Mouse (Mus musculus): ENCODE data around the gene Fam216a. TPM values are rescaled to one million over a fixed set of nuclear protein-coding genes. Genes with fewer than 3 reads are reported as not detected.
A peak's percentile ranks its signal among the peaks of the same experiment; 100 is the strongest.

Fam216a gene
- polyA plus RNA-seq, 1 experiment from 2014 or later = 119 TPM

GRCm38 (mm10) chr5:122393887-122394286 lies 21.7 kb upstream of the Fam216a start:
- Histone ChIP-seq H3K27me3 (ENCODE audit: control insufficient read depth, insufficient read depth, low read length) (no peaks in the 10 kb centered on the region), H3K4me2 (replicated peaks; ENCODE audit: low read depth, low read length) (no peak overlapping the region), H3K4me3 (ENCODE audit: low read depth, low read length) (no peak overlapping the region), H3K36me3 (ENCODE audit: control insufficient read depth, insufficient read depth, low read length) (no peaks in the 10 kb centered on the region), H3K9me3 (ENCODE audit: control insufficient read depth, low read length) (no peaks in the 10 kb centered on the region), H3K4me1 (replicated peaks; ENCODE audit: control insufficient read depth, insufficient read depth, low read length) (peaks cover 4% of the 10 kb centered on the region; the same call in 1 of the 2 replicates), H3K27ac (ENCODE audit: low read depth, low read length) (no peak overlapping the region), H3K9ac (ENCODE audit: low read depth, low read length) (no peak overlapping the region)
- 50% methylated on average over 2 of the region's 2 CpGs for WGBS
- ATAC-seq (ENCODE audit: low FRiP score) (no peak), DNase-seq (ENCODE audit: low spot score) (peak; percentile 85)

- H3K27ac ChIP-seq (ENCODE audit: low read depth, low read length) = no peak overlapping the region
- 0 out of 2 replicates have a peak, but pooled peaks have one; percentile 43 for ATAC-seq (ENCODE audit: low FRiP score)
- 16% methylated on average over 19 of the region's 19 CpGs for WGBS
- H3K4me3 ChIP-seq (ENCODE audit: low read depth, low read length) = peak overlapping the region; percentile 83
- H3K36me3 ChIP-seq (ENCODE audit: control insufficient read depth, insufficient read depth, low read length) = no peaks in the 10 kb centered on the region
- peak; percentile 29 for DNase-seq (ENCODE audit: low spot score)
- no peaks in the 10 kb centered on the region for H3K27me3 ChIP-seq (ENCODE audit: control insufficient read depth, insufficient read depth, low read length)
- no peaks in the 10 kb centered on the region for H3K9me3 ChIP-seq (ENCODE audit: control insufficient read depth, low read length)
- H3K4me2 ChIP-seq (replicated peaks; ENCODE audit: low read depth, low read length) = peak overlapping the region; percentile 91
- peaks cover 4% of the 10 kb centered on the region; the same call in 1 of the 2 replicates for H3K4me1 ChIP-seq (replicated peaks; ENCODE audit: control insufficient read depth, insufficient read depth, low read length)
- peak overlapping the region; percentile 86 for H3K9ac ChIP-seq (ENCODE audit: low read depth, low read length)
These were observed 20.3 kb upstream of the Fam216a start for GRCm38 (mm10) chr5:122392227-122393004.

DNA sequence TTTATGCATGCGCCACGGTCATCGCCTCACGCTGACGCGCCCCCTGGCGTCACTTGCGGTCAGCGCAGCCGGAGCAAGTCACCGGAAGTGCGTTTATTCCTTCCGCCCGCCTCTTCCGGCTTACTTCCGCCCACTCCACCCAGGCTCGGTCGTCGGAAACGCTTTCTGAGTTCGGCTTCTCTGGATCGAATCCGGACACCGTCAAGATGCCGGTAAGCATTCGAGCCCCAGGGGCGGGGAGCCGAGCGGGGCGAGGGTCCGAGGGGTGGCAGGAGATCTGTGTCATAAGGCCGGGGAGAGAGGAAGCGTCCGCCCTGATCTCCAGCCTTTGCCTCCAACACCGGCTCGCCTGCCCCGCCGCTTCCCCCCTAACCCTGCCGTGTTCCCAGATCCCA lies 19.6 kb upstream of the Fam216a start, which contains the start of gene Arpc3:
Arpc3 (plus strand) TSS at position 93 of the 395 bp plus-strand sequence.
- WGBS = under 1% methylated on average over 39 of the region's 39 CpGs
- no peaks in the 10 kb centered on the region for H3K27me3 ChIP-seq (ENCODE audit: control insufficient read depth, insufficient read depth, low read length)
- DNase-seq (ENCODE audit: low spot score) (peak; percentile 96), ATAC-seq (ENCODE audit: low FRiP score) (peak; percentile 80)
- H3K27ac ChIP-seq (ENCODE audit: low read depth, low read length) = no peak within 1 kb of the TSS
- peaks cover 4% of the 10 kb centered on the region; the same call in 1 of the 2 replicates for H3K4me1 ChIP-seq (replicated peaks; ENCODE audit: control insufficient read depth, insufficient read depth, low read length)
- H3K9me3 ChIP-seq (ENCODE audit: control insufficient read depth, low read length) = no peaks in the 10 kb centered on the region
- H3K4me2 ChIP-seq (replicated peaks; ENCODE audit: low read depth, low read length) = peak within 1 kb of the TSS; percentile 91
- H3K4me3 ChIP-seq (ENCODE audit: low read depth, low read length) = peak within 1 kb of the TSS; percentile 83
- H3K36me3 ChIP-seq (ENCODE audit: control insufficient read depth, insufficient read depth, low read length) = no peaks in the 10 kb centered on the region
- peak within 1 kb of the TSS; percentile 86 for H3K9ac ChIP-seq (ENCODE audit: low read depth, low read length)

DNA sequence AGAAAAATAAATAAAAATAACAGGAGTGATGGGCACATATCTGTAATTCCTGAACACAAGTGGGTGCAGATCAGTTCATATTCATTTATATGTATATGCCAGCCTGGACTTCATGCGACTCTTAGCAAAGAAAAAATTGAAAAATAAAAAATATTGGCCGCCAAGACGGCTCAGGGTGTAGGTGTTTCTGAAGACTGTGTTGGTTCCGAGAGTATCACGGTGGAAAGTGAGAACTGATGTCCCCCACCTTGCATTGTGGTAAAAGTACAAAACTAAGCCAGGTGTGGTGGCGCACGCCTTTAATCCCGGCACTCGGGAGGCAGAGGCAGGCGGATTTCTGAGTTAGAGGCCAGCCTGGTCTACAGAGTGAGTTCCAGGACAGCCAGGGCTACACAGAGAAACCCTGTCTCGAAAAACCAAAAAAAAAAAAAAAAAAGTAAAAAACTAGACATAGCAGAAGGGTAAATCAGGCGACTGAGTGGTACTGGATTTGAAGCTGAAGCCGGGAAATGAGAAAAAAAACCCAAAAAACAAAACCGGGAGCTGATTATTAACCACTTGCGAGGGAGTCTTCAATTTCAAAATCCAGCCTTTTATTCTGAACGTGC lies 19.1 kb upstream of the Fam216a start:
- Histone ChIP-seq H3K36me3 (ENCODE audit: control insufficient read depth, insufficient read depth, low read length) (no peaks in the 10 kb centered on the region), H3K27me3 (ENCODE audit: control insufficient read depth, insufficient read depth, low read length) (no peaks in the 10 kb centered on the region), H3K9me3 (ENCODE audit: control insufficient read depth, low read length) (no peaks in the 10 kb centered on the region), H3K9ac (ENCODE audit: low read depth, low read length) (no peak overlapping the region; the same call in 1 of the 2 replicates), H3K4me3 (ENCODE audit: low read depth, low read length) (peak overlapping the region; percentile 83), H3K4me2 (replicated peaks; ENCODE audit: low read depth, low read length) (no peak overlapping the region; the same call in 1 of the 2 replicates), H3K4me1 (replicated peaks; ENCODE audit: control insufficient read depth, insufficient read depth, low read length) (peaks cover 4% of the 10 kb centered on the region; the same call in 1 of the 2 replicates), H3K27ac (ENCODE audit: low read depth, low read length) (no peak overlapping the region)
- ATAC-seq (ENCODE audit: low FRiP score) = peak; percentile 45; the same call in 1 of the 2 replicates
- no peak for DNase-seq (ENCODE audit: low spot score)
- WGBS = 52% methylated on average over 15 of the region's 16 CpGs

GRCm38 (mm10) chr5:122390671-122391070 lies 18.5 kb upstream of the Fam216a start:
- Histone ChIP-seq H3K27ac (ENCODE audit: low read depth, low read length) (no peak overlapping the region), H3K36me3 (ENCODE audit: control insufficient read depth, insufficient read depth, low read length) (no peaks in the 10 kb centered on the region), H3K4me1 (replicated peaks; ENCODE audit: control insufficient read depth, insufficient read depth, low read length) (peaks cover 4% of the 10 kb centered on the region; the same call in 1 of the 2 replicates), H3K9me3 (ENCODE audit: control insufficient read depth, low read length) (no peaks in the 10 kb centered on the region), H3K4me3 (ENCODE audit: low read depth, low read length) (no peak overlapping the region), H3K27me3 (ENCODE audit: control insufficient read depth, insufficient read depth, low read length) (no peaks in the 10 kb centered on the region), H3K9ac (ENCODE audit: low read depth, low read length) (no peak overlapping the region), H3K4me2 (replicated peaks; ENCODE audit: low read depth, low read length) (no peak overlapping the region)
- ATAC-seq (ENCODE audit: low FRiP score) (no peak), DNase-seq (ENCODE audit: low spot score) (no peak)

GRCm38 (mm10) chr5:122390006-122390405 lies 17.8 kb upstream of the Fam216a start:
- no peak for ATAC-seq (ENCODE audit: low FRiP score)
- H3K27me3 ChIP-seq (ENCODE audit: control insufficient read depth, insufficient read depth, low read length) = no peaks in the 10 kb centered on the region
- no peaks in the 10 kb centered on the region for H3K9me3 ChIP-seq (ENCODE audit: control insufficient read depth, low read length)
- no peak overlapping the region for H3K27ac ChIP-seq (ENCODE audit: low read depth, low read length)
- peaks cover 4% of the 10 kb centered on the region; the same call in 1 of the 2 replicates for H3K4me1 ChIP-seq (replicated peaks; ENCODE audit: control insufficient read depth, insufficient read depth, low read length)
- no peak overlapping the region for H3K4me2 ChIP-seq (replicated peaks; ENCODE audit: low read depth, low read length)
- no peak overlapping the region for H3K4me3 ChIP-seq (ENCODE audit: low read depth, low read length)
- H3K36me3 ChIP-seq (ENCODE audit: control insufficient read depth, insufficient read depth, low read length) = no peaks in the 10 kb centered on the region
- no peak overlapping the region for H3K9ac ChIP-seq (ENCODE audit: low read depth, low read length)
- no peak for DNase-seq (ENCODE audit: low spot score)
- 89% methylated on average over 5 of the region's 5 CpGs for WGBS

- Histone ChIP-seq H3K4me2 (replicated peaks; ENCODE audit: low read depth, low read length) (no peak overlapping the region), H3K27ac (ENCODE audit: low read depth, low read length) (no peak overlapping the region), H3K4me1 (replicated peaks; ENCODE audit: control insufficient read depth, insufficient read depth, low read length) (no peaks in the 10 kb centered on the region), H3K27me3 (ENCODE audit: control insufficient read depth, insufficient read depth, low read length) (no peaks in the 10 kb centered on the region), H3K4me3 (ENCODE audit: low read depth, low read length) (no peak overlapping the region), H3K9me3 (ENCODE audit: control insufficient read depth, low read length) (no peaks in the 10 kb centered on the region), H3K36me3 (ENCODE audit: control insufficient read depth, insufficient read depth, low read length) (peaks cover 9% of the 10 kb centered on the region; the same call in 1 of the 2 replicates), H3K9ac (ENCODE audit: low read depth, low read length) (no peak overlapping the region)
- WGBS = 64% methylated on average over 11 of the region's 11 CpGs
- ATAC-seq (ENCODE audit: low FRiP score) = peak; percentile 49; the same call in 1 of the 2 replicates
- DNase-seq (ENCODE audit: low spot score) = peak; percentile 87
These were observed 7.4 kb upstream of the Fam216a start for GRCm38 (mm10) chr5:122379374-122380155.

DNA sequence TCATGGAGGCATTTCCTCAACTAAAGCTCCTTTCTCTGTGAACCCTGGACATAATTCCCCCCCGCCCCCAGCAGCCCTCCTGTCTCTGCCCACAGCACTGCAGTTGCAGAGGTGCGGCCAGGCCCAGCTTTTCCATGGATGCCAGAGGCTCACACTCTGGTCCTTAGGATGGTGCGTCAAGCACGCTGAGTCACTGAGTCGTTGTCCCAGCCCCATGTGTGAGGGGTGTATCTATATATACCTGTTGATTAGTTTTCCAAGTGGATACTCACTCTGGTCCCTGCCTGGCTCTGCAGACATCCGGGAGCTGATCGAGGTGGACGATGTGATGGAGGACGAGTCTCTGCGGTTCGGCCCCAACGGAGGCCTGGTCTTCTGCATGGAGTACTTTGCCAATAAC lies 6.0 kb upstream of the Fam216a start:
- no peak for ATAC-seq (ENCODE audit: low FRiP score)
- H3K27me3 ChIP-seq (ENCODE audit: control insufficient read depth, insufficient read depth, low read length) = no peaks in the 10 kb centered on the region
- peaks cover 9% of the 10 kb centered on the region; the same call in 1 of the 2 replicates for H3K36me3 ChIP-seq (ENCODE audit: control insufficient read depth, insufficient read depth, low read length)
- 93% methylated on average over 12 of the region's 12 CpGs for WGBS
- no peaks in the 10 kb centered on the region for H3K9me3 ChIP-seq (ENCODE audit: control insufficient read depth, low read length)
- H3K4me3 ChIP-seq (ENCODE audit: low read depth, low read length) = no peak overlapping the region
- no peak for DNase-seq (ENCODE audit: low spot score)
- no peak overlapping the region for H3K9ac ChIP-seq (ENCODE audit: low read depth, low read length)
- H3K4me1 ChIP-seq (replicated peaks; ENCODE audit: control insufficient read depth, insufficient read depth, low read length) = no peaks in the 10 kb centered on the region; the same call in 1 of the 2 replicates
- no peak overlapping the region for H3K27ac ChIP-seq (ENCODE audit: low read depth, low read length)
- no peak overlapping the region for H3K4me2 ChIP-seq (replicated peaks; ENCODE audit: low read depth, low read length)
